Mouse (Mus musculus) embryonic facial prominence, embryonic 10.5 days (tissue): Measurements from ENCODE around the gene Myh7. TPM values are rescaled to one million over a fixed set of nuclear protein-coding genes. Genes with fewer than 3 reads are reported as not detected.
"Not testable (repeated sequence)": the region's sequence is repeated elsewhere in the genome, so short reads cannot be mapped to it uniquely, and the experiment has no call there.

Experiments
- DNase-seq: peaks from one replicate; pipeline ENCODE4 v3.0.0-alpha.2; 2017; ENCODE audit warnings: low spot score
- H3K27ac ChIP-seq: fragments of 300-500 bp; sonication (generic); replicated peaks from 2 replicates; pipeline ENCODE4 v1.5.1; 2016; ENCODE audit warnings: mild to moderate bottlenecking
- H3K27me3 ChIP-seq: fragments of 300-500 bp; sonication (generic); replicated peaks from 2 replicates; pipeline ENCODE4 v1.6.1; 2016; ENCODE audit warnings: low read depth, mild to moderate bottlenecking; ENCODE audit not compliant: poor library complexity, severe bottlenecking
- H3K36me3 ChIP-seq: fragments of 300-500 bp; sonication (generic); replicated peaks from 2 replicates; pipeline ENCODE4 v1.6.1; 2016; ENCODE audit warnings: mild to moderate bottlenecking, moderate library complexity
- H3K4me1 ChIP-seq: fragments of 300-500 bp; sonication (generic); 2 replicates; pipeline ENCODE4 v1.6.1; 2016
- H3K4me3 ChIP-seq: fragments of 300-500 bp; sonication (generic); 2 replicates; pipeline ENCODE4 v1.5.1; 2016; ENCODE audit warnings: mild to moderate bottlenecking, moderate library complexity
- H3K9me3 ChIP-seq: fragments of 300-500 bp; sonication (generic); 2 replicates; pipeline ENCODE4 v1.6.1; 2016; ENCODE audit warnings: mild to moderate bottlenecking
- WGBS: fragments of 180-500 bp; shearing (Covaris S2); methylation state at CpG from one replicate; pipeline ENCODE4 v1.1.7; 2016; 5-methylcytosine and 5-hydroxymethylcytosine counted together
- polyA plus RNA-seq: library from polyadenylated mRNA; unstranded; fragments of >200 nt; fragmentation: Nextera tagmentation; extraction: Ambion mirVana; gene quantifications from 2 replicates; pipeline ENCODE4 v1.2.1, GENCODE M21; 2016

The Myh7 gene
- polyA plus RNA-seq, 1 experiment from 2014 or later = 1.9 TPM

DNA sequence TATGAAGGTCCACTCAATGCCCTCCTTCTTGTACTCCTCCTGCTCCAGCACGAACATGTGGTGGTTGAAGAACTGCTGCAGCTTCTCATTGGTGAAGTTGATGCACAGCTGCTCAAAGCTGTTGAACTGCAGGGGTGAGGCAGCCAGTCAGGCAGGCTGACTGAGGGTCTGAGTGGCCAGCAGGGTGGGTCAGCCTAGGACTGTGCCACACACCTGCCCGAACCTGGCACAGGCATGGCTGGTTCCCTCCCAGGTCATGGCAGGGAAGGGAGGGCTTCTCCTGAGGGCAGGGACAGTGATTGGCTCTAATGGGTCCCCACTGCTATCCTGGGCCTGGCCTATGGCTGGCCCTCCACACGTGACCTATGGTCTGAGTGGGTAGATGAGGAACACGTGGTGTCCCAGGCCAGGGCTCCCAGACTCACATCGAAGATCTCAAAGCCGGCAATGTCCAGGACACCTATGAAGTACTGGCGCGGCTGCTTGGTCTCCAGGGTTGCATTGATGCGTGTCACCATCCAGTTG, 6.0 kb downstream of the Myh7 start:
- H3K36me3 ChIP-seq, H3K27me3 ChIP-seq, H3K4me3 ChIP-seq, H3K27ac ChIP-seq, H3K9me3 ChIP-seq, H3K4me1 ChIP-seq, DNase-seq: not testable (repeated sequence)
- 93% methylated on average over 9 of the region's 9 CpGs for WGBS

DNA sequence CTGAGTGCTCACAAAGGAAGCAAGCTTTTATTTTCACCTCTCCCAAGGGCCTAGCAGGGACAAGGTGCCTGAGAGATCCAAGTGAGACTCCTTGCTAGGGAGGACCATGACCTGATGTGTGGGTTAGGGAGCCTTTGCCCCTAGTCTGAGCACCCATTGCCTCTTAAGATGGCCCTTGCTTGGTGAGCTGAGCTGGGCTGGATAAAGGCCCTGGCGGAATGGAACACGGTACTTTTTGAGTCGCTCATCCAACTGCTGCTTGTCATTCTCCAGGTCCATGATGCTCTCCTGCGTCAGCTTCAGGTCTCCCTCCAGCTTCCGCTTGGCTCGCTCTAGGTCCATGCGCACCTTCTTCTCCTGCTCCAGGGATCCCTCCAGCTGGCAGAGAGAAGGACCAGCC, 12.5 kb downstream of the Myh7 start:
- H3K9me3 ChIP-seq = no peaks in the 10 kb centered on the region
- no peak overlapping the region for H3K27ac ChIP-seq
- H3K36me3 ChIP-seq = no peaks in the 10 kb centered on the region
- WGBS = 96% methylated on average over 7 of the region's 7 CpGs
- H3K27me3 ChIP-seq = no peaks in the 10 kb centered on the region
- no peak overlapping the region for H3K4me3 ChIP-seq
- no peaks in the 10 kb centered on the region for H3K4me1 ChIP-seq
- no peak for DNase-seq

DNA sequence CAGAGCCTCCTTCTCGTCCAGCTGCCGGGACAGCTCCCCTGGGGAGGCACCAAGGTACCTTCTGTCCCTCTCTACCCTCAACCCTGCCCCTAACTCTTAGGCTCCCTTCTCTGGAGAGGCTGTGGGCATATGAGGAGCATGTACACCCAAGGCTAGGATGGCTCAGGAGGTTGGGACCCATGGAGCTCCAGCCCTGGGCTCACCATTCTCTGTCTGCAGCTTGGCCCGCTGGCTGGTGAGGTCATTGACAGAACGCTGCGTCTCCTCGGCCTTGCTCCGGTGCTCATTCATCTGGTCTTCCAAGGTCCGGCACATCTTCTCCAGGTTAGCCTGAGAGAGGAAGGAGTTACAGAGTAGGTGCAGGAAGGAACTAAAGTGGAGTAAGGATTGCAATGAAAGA, 15.8 kb downstream of the Myh7 start:
- no peaks in the 10 kb centered on the region for H3K36me3 ChIP-seq
- DNase-seq = no peak
- no peak overlapping the region for H3K27ac ChIP-seq
- WGBS = 86% methylated on average over 8 of the region's 8 CpGs
- 0 out of 2 replicates have a peak, but pooled peaks cover 3% of the 10 kb centered on the region for H3K27me3 ChIP-seq
- no peaks in the 10 kb centered on the region for H3K9me3 ChIP-seq
- H3K4me3 ChIP-seq = no peak overlapping the region
- peaks cover 4% of the 10 kb centered on the region; the same call in 1 of the 2 replicates for H3K4me1 ChIP-seq

DNA sequence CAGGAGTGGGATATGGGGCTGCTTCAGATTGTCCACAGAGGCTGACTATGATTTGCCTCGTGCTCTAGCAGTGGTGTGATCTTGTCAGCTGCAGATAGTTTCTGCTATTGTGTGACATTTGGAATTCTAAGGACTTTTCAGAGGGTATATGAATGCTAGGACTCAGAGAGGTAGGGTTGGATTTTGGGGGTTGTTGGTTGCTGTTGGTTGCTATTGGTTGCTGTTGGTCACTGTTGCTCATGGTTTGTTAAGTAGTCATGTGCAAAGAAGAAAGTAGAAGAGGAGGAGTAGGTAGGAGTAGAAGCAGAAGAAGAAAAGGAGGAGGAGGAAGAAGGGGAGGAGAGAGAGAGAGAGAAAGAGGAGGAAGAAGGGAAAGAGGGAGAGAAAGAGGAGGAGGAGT, 17.8 kb downstream of the Myh7 start, which contains the start of gene Gm17428:
Gene Gm17428, plus strand, starts transcription at position 301 of the 400 bp plus-strand sequence.
- Histone ChIP-seq H3K27ac (no peak within 1 kb of the TSS), H3K9me3 (no peaks in the 10 kb centered on the region), H3K27me3 (0 out of 2 replicates have a peak, but pooled peaks cover 3% of the 10 kb centered on the region), H3K4me1 (peaks cover 4% of the 10 kb centered on the region; the same call in 1 of the 2 replicates), H3K4me3 (no peak within 1 kb of the TSS), H3K36me3 (no peaks in the 10 kb centered on the region)
- no peak for DNase-seq
- WGBS = 63% methylated on average over 1 of the region's 1 CpGs

DNA sequence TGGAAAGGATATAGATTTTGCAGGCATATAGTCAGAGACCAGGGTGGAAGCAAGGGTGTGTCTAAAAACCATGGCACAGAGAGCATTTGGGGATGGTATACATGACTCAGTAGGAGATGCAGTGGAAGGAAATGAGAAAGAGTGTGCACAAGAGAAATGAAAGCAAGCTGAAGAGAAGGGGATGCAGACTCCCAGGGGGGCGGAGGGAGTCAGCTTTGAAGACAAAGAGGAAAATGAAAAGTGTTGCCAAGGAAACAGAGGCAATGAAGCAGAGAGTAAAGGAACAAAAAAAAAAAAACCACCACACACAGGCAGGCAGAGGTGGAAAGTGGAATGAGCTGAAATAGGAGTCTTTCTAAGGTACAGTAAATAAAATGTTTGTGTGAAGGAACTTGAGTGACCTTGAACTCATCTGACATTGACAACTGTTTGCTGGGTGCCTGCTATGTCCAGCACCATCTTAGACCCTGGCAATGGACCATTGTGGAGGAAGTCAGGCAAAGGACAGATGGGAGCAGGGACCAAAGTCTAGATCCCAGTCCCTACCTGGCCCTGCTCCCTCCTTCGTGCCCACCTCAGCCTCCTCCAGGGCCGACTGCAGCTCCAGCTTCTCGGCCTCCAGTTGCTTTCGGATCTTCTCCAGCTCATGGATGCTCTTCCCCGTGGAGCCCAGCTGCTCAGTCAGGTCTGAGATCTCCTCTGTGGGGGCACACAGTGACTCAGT, 20.2 kb downstream of the Myh7 start:
- no peak overlapping the region for H3K27ac ChIP-seq
- H3K4me3 ChIP-seq = no peak overlapping the region
- no peak for DNase-seq
- H3K9me3 ChIP-seq = no peaks in the 10 kb centered on the region
- WGBS = 86% methylated on average over 6 of the region's 6 CpGs
- H3K27me3 ChIP-seq = 0 out of 2 replicates have a peak, but pooled peaks cover 3% of the 10 kb centered on the region
- peaks cover 4% of the 10 kb centered on the region; the same call in 1 of the 2 replicates for H3K4me1 ChIP-seq
- no peaks in the 10 kb centered on the region for H3K36me3 ChIP-seq

DNA sequence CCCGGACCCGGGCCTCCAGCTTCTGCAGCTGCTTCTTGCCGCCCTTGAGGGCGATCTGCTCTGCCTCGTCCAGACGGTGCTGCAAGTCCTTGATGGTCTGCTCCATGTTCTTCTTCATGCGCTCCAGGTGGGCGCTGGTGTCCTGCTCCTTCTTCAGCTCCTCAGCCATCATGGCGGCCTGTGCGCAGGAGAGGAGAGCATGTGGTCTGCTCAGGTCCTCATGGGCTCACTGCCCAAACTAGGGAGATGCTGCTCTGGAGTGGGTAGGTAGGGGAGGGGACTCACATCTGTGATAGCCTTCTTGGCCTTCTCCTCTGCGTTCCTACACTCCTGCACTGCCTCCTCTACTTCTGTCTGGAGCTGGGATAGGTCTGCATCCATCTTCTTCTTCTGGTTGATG, 21.6 kb downstream of the Myh7 start:
- H3K27me3 ChIP-seq, H3K4me3 ChIP-seq, H3K36me3 ChIP-seq, DNase-seq, H3K9me3 ChIP-seq, H3K4me1 ChIP-seq, H3K27ac ChIP-seq: not testable (repeated sequence)
- WGBS = 90% methylated on average over 11 of the region's 11 CpGs

DNA sequence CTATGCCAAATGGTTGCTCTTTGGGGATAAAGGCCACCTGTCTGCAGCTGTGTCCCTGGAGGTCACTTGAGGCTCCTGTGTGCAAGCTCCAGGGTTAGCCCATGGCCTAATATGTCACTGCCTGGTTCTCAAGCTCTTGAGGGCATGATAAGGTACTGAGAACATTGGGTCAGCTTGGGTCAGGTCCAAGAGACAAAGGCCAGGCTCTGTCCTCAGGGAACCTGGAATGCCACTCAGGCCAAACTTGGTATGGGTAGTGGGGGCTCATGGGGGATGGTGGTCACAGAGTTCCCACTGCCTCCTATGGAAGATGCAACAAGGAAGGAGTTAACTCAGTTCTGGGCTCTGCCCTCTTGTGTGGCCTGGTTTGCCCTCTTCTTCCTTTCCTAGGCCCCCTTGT, 26.1 kb downstream of the Myh7 start:
- no peak for DNase-seq
- Histone ChIP-seq H3K36me3 (no peaks in the 10 kb centered on the region), H3K4me3 (no peak overlapping the region), H3K9me3 (no peaks in the 10 kb centered on the region), H3K27ac (no peak overlapping the region), H3K4me1 (0 out of 2 replicates have a peak, but pooled peaks cover 6% of the 10 kb centered on the region), H3K27me3 (no peaks in the 10 kb centered on the region)

DNA sequence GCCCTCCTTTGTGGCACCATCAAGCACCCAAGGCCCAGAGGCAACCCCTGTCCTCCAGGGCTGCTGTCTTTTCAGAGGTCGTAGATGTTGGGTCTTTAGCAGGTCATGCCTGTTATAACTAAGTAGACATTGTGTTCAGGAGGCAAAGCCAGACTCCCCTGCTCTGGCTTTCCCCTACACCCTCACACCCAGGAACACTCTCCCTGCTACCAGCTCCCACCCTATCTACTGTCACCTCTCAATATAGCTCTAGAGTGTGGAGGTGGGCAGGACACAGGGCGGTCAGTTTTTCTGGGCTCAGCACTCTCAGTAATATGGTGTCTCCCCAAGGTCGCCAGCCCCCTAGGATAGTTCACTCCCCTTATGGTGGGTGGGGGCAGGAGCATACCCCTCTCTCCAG, 26.6 kb downstream of the Myh7 start:
- DNase-seq = no peak
- H3K36me3 ChIP-seq = no peaks in the 10 kb centered on the region
- H3K4me1 ChIP-seq = 0 out of 2 replicates have a peak, but pooled peaks cover 6% of the 10 kb centered on the region
- no peak overlapping the region for H3K4me3 ChIP-seq
- H3K27ac ChIP-seq = no peak overlapping the region
- WGBS = 84% methylated on average over 3 of the region's 3 CpGs
- H3K27me3 ChIP-seq = no peaks in the 10 kb centered on the region
- no peaks in the 10 kb centered on the region for H3K9me3 ChIP-seq

DNA sequence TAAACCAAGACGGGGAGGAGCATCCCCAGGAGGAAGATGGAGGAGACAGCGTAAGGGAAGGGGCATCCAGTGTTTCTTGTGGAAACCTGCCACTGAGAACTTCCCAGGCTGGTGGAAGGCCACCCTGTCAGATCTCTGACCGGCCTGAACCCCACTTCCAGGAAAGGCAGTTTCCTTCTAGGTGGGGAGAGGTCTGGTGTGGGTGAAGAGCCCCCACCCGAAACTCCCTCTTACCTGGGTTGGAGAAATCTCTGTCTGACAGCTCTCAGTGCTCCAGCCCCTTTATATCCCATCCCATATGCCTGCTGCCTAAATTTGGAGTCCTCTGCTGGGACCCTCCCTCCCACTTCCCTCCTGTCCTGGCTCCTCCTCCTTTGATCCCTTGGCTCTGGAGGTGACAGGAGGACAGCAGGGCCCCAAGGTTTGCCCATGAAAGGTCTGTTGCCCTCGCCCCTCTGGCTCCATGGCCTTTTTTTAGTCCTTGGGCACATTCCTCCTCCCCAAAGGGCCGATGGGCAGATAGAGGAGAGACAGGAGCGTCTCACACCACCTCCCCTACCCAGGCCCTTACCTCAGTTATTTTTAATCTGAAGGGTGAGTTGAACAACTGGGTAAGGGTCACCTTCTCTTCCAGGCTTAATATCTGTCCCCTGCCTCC, 28.0 kb downstream of the Myh7 start, which contains the start of gene Myh6:
Gene Myh6, minus strand, starts transcription at position 608 of the 658 bp plus-strand sequence.
- Histone ChIP-seq H3K27me3 (no peaks in the 10 kb centered on the region), H3K36me3 (no peaks in the 10 kb centered on the region), H3K9me3 (no peaks in the 10 kb centered on the region), H3K4me1 (0 out of 2 replicates have a peak, but pooled peaks cover 6% of the 10 kb centered on the region), H3K27ac (no peak within 1 kb of the TSS), H3K4me3 (no peak within 1 kb of the TSS)
- 81% methylated on average over 7 of the region's 7 CpGs for WGBS
- DNase-seq = no peak

DNA sequence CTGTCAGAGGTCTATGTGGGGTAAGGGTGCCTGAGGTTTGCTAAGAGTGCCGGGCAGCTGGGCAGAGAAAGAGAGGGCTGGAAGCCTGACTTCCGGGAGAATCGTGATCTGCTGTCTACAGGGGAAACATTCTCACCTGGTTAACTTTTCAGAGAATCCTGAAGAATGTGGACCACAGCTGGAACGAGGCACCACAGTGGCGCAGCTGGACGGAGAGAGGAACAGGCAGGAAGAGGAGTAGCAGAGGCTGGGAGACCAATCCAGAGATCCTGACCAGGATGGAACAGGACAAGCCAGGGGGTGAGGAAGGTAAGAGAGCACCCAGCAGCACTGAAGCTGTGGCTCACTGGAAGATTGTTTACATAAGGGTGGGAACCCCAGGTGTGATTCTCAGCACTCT, 28.8 kb downstream of the Myh7 start:
- Histone ChIP-seq H3K4me1 (peaks cover 14% of the 10 kb centered on the region), H3K9me3 (no peaks in the 10 kb centered on the region), H3K27ac (no peak overlapping the region), H3K36me3 (no peaks in the 10 kb centered on the region), H3K27me3 (no peaks in the 10 kb centered on the region), H3K4me3 (no peak overlapping the region)
- no peak for DNase-seq
- whole genome bisulfite sequencing = 76% methylated on average over 6 of the region's 6 CpGs

DNA sequence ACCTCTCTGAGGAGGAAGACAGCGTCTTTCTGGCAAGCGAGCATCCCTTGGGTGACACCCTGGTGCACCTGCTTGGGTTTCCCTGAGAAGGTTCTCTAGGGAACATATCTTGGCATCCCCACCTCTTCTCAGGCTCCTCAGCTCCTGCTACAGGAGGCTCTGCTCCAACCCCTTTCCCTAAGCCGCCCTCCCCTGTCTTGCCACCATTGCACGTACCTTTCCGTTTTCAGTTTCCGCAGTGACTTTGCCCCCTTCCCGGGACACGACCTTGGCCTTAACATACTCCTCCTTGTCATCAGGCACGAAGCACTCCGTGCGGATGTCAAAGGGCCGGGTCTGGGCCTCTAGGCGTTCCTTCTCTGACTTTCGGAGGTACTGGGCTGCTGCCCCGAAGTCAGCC, 29.4 kb downstream of the Myh7 start:
- DNase-seq = no peak
- WGBS = 85% methylated on average over 15 of the region's 15 CpGs
- H3K27ac ChIP-seq = no peak overlapping the region
- no peaks in the 10 kb centered on the region for H3K36me3 ChIP-seq
- no peaks in the 10 kb centered on the region for H3K9me3 ChIP-seq
- H3K27me3 ChIP-seq = no peaks in the 10 kb centered on the region
- H3K4me1 ChIP-seq = peaks cover 17% of the 10 kb centered on the region
- no peak overlapping the region for H3K4me3 ChIP-seq

DNA sequence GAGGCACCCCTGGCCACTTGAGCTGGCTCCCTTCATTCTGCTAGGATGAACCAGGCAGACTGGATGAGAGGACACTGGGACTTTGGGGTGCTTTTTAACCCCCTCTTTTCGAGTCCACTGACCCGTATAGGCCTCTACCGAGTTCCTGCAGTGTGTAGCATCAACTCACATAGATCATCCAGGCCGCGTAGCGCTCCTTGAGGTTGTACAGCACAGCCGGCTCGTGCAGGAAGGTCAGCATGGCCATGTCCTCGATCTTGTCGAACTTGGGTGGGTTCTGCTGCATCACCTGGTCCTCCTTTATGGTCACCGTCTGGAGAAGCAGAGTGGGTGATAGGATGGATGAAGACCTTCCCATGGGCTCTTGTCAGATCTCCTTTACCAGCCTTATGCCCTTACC, 30.7 kb downstream of the Myh7 start:
- Histone ChIP-seq H3K27ac (no peak overlapping the region), H3K9me3 (no peaks in the 10 kb centered on the region), H3K27me3 (no peaks in the 10 kb centered on the region), H3K4me1 (peaks cover 17% of the 10 kb centered on the region), H3K4me3 (no peak overlapping the region), H3K36me3 (no peaks in the 10 kb centered on the region)
- no peak for DNase-seq
- WGBS = 86% methylated on average over 11 of the region's 11 CpGs

DNA sequence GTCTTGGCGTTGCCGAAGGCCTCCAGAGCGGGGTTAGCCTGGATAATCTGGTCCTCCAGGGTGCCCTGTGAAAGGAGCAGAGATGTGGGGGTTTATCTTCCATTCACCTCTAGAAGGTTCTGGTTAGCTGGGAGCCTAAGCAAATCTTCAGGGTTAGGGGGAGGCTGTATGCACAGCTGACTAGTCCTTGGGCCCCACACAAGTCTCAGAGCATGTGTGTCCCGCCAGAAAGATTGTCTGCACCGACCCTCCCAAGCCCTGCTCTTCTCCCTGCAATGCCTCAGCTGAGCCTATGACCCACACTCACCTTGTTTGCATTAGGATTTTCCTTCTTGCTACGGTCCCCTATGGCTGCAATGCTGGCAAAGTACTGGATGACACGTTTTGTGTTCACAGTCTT, 31.7 kb downstream of the Myh7 start:
- no peak for DNase-seq
- Histone ChIP-seq H3K27me3 (no peaks in the 10 kb centered on the region), H3K36me3 (no peaks in the 10 kb centered on the region), H3K27ac (no peak overlapping the region), H3K9me3 (no peaks in the 10 kb centered on the region), H3K4me1 (peaks cover 14% of the 10 kb centered on the region), H3K4me3 (no peak overlapping the region)
- WGBS = 88% methylated on average over 7 of the region's 7 CpGs
